Mouse (Mus musculus): ENCODE data around the gene Atg101.
A peak's percentile ranks its signal among the peaks of the same experiment; 100 is the strongest.

Atg101 gene

DNA sequence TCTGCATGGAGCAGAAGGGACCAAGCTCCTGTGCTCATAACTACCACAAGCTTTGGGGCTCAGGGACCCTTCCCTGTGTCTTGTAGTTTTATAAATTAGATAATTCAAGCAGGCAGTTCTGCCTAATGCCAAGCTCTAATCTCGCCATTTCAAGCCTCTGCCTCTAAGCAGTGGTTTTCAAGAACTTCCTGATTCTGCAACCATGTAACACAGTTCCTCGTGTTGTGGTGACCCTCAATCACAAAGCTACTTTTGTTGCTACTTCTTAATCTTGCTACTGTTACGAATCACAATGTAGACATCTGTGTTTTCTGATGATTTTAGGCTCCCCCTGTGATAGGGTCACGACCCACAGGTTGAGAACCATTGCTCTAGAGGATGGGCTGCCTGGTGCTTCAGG, 49.6 kb downstream of the Atg101 start:
- no peak for DNase-seq (ENCODE audit: low spot score)

DNA sequence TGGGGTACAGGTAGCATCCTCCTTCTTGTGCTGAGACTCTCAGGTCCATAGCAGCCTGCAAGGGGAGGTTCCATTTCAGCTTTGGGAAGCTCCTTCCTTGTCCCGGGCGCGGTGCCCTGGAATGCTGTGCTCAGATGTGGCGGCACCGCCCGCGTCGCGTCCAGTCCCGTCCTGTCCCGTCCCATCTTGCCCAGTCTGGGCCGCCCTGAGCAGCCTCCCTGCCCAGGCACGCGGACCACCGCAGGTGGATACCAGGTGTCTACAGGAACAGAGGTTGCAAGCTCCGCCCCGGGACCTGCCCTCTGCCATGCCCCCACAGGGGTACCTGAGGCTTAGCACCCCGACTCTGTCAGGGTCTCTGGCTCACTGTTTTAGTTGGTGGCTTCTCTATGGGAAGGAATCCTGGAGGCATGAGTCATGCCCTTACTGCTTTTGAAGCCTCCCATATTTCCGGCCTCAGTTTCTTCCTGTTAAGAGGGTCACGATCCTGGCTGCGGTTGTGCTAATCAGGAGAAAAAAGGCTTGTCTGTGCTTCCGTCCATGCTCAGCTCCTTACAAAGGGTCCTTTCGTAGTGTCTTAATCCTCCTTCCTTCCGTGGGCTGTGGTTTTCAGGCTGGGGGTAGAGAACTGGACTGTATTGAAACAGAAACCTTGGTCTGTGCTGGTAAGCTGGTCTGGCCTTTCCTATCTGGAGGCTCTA, 52.6 kb downstream of the Atg101 start:
- DNase-seq (ENCODE audit: low spot score): no peak

- peak; percentile 80 for DNase-seq (ENCODE audit: low spot score)
Observed at GRCm38 (mm10) chr15:101338359-101338758, 54.3 kb downstream of the Atg101 start.

GRCm38 (mm10) chr15:101339537-101339936, 55.5 kb downstream of the Atg101 start:
- DNase-seq (ENCODE audit: low spot score): peak; percentile 89

Data from lung, postnatal 25 days (tissue).